Mouse (Mus musculus): ENCODE data around the gene Phkg2. TPM values are rescaled to one million over a fixed set of nuclear protein-coding genes. Genes with fewer than 3 reads are reported as not detected.

Phkg2 gene
- polyA plus RNA-seq, 1 experiment from 2014 or later, result 34.3 TPM

DNA sequence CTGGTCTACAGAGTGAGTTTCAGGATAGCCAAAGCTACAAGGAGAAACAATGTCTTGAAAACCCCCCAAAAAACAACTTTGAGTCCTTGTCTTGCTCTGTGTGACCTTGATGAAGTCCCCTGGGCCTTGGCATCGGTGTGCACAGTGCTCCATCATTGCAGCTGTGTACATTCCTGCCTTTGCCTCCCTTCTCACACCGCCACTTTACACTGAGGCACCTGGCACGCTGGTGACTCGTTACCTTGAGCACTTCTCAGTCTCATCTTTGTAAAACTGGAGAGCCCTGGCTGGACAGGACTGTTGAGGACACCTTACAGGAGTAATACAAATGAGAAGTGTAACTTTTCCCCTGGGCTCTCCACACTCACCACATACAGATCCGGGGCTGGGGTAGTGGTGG lies 14.1 kb downstream of the Phkg2 start:
- WGBS, result 59% methylated on average over 5 of the region's 5 CpGs
- H3K9me3 ChIP-seq, result no peaks in the 10 kb centered on the region
- H3K36me3 ChIP-seq, result peaks cover 28% of the 10 kb centered on the region
- H3K27ac ChIP-seq, result no peak overlapping the region
- H3K27me3 ChIP-seq (replicated peaks), result no peaks in the 10 kb centered on the region
- H3K4me2 ChIP-seq (replicated peaks), result peak overlapping the region; percentile 93
- H3K4me1 ChIP-seq (replicated peaks), result peaks cover 17% of the 10 kb centered on the region
- H3K9ac ChIP-seq, result peak overlapping the region; percentile 10; the same call in 1 of the 2 replicates
- peak overlapping the region; percentile 86; the same call in 1 of the 2 replicates for H3K4me3 ChIP-seq (replicated peaks)
- ATAC-seq, result no peak

DNA sequence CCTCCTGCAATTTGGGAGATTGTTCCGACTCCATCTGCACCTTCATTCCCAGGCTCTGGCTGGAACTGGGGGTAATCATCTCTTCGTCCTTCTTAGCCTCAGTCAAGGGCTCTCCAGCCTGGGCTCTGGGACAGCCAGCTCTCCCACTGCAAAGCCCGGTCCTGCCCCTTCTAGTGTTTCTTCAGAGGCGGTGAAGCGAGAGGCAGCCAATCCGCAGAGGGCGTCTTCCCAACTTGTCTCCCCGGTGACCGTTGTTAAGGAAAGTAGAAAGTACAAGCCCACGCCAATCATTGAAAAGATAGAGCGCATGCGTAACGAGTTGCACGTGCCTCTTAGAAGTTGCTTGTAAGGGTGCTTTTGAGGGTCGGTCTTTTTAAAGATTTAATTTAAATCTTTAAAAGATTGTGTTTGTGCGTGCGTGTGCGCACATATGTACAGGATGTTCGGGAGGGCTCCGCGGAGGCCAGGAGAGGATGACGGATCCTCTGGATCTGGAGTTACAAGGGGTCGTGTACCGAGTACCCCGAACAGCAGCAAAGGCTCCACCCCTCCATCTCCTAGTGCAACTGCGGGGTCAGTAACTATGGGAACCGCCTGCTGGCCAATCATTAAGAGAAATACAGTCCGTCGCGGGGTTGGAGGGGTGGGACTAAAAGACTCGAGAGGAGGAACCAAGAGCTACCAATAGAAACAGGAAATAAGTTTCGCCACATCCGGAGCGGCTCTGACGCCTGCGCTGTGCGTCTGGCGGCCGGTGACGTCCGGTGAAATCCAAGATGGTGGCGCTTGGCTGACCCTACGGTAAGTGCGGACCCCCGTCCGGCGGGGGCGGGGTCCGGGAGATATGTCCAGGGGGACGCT lies 15.1 kb downstream of the Phkg2 start, which contains the start of the genes Ccdc189 and Rnf40:
TSS of gene Ccdc189 (minus strand) at position 585 of the 861 bp plus-strand sequence.
TSS of gene Rnf40 (plus strand) at position 757 of the 861 bp plus-strand sequence.
- peak within 1 kb of the TSS; percentile 86 for H3K4me3 ChIP-seq (replicated peaks)
- peak; percentile 99 for ATAC-seq
- peaks cover 26% of the 10 kb centered on the region for H3K36me3 ChIP-seq
- under 1% methylated on average over 50 of the region's 50 CpGs for WGBS
- H3K27me3 ChIP-seq (replicated peaks), result no peaks in the 10 kb centered on the region
- H3K9me3 ChIP-seq, result no peaks in the 10 kb centered on the region
- H3K9ac ChIP-seq, result peak within 1 kb of the TSS; percentile 81
- peaks cover 17% of the 10 kb centered on the region for H3K4me1 ChIP-seq (replicated peaks)
- H3K27ac ChIP-seq, result peak within 1 kb of the TSS; percentile 74
- peak within 1 kb of the TSS; percentile 93 for H3K4me2 ChIP-seq (replicated peaks)

DNA sequence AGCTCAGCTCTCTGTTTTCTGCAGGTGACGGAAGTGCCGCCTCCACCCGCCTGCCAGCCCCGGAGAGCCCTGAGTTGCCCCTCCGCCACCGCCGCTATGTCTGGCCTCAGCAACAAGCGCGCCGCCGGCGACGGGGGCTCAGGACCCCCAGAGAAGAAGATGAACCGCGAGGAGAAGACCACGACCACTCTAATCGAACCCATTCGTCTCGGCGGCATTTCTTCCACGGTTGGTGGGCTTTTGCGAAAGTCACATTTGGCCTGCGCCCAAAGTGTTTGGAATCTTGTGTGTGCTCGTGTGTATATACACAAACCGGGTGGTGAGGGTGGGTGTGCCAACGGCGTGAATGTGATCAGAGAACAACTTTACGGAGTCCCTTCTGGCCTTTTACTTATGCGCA lies 15.8 kb downstream of the Phkg2 start:
- Histone ChIP-seq H3K27me3 (replicated peaks) (no peaks in the 10 kb centered on the region), H3K9me3 (no peaks in the 10 kb centered on the region), H3K27ac (peak overlapping the region; percentile 74), H3K9ac (peak overlapping the region; percentile 81), H3K4me1 (replicated peaks) (peaks cover 17% of the 10 kb centered on the region), H3K36me3 (peaks cover 19% of the 10 kb centered on the region), H3K4me2 (replicated peaks) (peak overlapping the region; percentile 93), H3K4me3 (replicated peaks) (peak overlapping the region; percentile 86)
- no peak for ATAC-seq
- WGBS, result 4% methylated on average over 29 of the region's 29 CpGs

DNA sequence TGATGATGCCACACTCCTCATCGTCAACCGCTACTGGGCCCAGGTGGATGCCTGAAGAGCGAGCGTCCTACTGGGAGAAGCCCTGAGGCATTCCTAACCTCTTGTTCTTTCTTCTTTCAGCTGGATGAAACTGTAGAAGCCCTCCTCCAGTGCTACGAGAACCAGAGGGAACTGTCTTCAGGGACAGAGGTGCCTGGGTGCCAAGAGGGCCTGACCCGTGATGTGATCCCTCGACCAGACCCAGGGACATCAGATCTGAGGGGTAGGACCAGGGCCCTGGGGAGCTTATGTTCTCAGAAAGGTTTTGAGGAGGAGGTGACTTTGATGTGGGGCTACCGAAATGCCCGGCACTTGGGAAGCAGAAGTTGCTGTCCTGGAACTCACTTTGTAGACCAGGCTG lies 16.5 kb downstream of the Phkg2 start:
- H3K27ac ChIP-seq, result no peak overlapping the region
- peak overlapping the region; percentile 81; the same call in 1 of the 2 replicates for H3K9ac ChIP-seq
- H3K27me3 ChIP-seq (replicated peaks), result no peaks in the 10 kb centered on the region
- 95% methylated on average over 9 of the region's 9 CpGs for WGBS
- peak overlapping the region; percentile 93 for H3K4me2 ChIP-seq (replicated peaks)
- peaks cover 17% of the 10 kb centered on the region for H3K4me1 ChIP-seq (replicated peaks)
- peak overlapping the region; percentile 86 for H3K4me3 ChIP-seq (replicated peaks)
- ATAC-seq, result no peak
- H3K9me3 ChIP-seq, result no peaks in the 10 kb centered on the region
- peaks cover 23% of the 10 kb centered on the region for H3K36me3 ChIP-seq

DNA sequence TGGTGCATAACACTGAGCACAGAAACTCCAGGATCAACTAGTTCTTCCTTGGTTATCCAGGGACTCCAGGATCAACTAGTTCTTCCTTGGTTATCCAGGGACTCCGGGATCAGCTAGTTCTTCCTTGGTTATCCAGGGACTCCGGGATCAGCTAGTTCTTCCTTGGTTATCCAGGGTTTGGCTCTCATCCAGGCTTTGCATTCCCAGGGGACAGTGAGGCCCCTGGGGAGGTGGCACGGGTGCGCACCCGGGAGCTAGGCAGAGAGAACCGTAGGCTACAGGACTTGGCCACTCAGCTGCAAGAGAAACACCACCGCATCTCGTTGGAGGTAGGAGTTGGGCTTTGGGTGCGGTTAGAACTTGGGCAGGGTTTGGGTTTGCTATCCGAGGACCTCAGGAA lies 18.0 kb downstream of the Phkg2 start:
- H3K9me3 ChIP-seq, result no peaks in the 10 kb centered on the region
- WGBS, result 89% methylated on average over 10 of the region's 10 CpGs
- no peak overlapping the region for H3K4me3 ChIP-seq (replicated peaks)
- no peak overlapping the region for H3K27ac ChIP-seq
- peaks cover 38% of the 10 kb centered on the region for H3K36me3 ChIP-seq
- H3K4me2 ChIP-seq (replicated peaks), result no peak overlapping the region
- H3K9ac ChIP-seq, result no peak overlapping the region
- ATAC-seq, result no peak
- peaks cover 17% of the 10 kb centered on the region for H3K4me1 ChIP-seq (replicated peaks)
- H3K27me3 ChIP-seq (replicated peaks), result no peaks in the 10 kb centered on the region

DNA sequence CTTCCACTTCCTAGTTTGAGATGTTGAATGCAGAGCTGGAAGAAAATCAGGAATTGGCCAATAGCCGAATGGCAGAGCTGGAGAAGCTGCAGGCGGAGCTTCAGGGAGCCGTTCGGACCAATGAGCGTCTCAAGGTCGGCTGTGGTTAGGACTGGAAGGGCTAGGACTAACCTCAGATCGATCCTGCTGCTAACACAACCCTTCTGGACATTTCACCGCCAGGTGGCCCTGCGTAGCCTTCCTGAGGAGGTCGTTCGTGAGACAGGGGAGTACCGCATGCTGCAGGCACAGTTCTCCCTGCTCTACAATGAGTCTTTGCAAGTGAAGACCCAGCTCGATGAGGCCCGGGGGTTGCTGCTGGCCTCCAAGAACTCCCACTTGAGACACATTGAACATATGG lies 19.4 kb downstream of the Phkg2 start:
- H3K4me2 ChIP-seq (replicated peaks), result no peak overlapping the region
- H3K9ac ChIP-seq, result no peak overlapping the region
- H3K27me3 ChIP-seq (replicated peaks), result no peaks in the 10 kb centered on the region
- WGBS, result 85% methylated on average over 14 of the region's 14 CpGs
- H3K9me3 ChIP-seq, result no peaks in the 10 kb centered on the region
- no peak overlapping the region for H3K27ac ChIP-seq
- H3K36me3 ChIP-seq, result peaks cover 52% of the 10 kb centered on the region
- no peak for ATAC-seq
- peaks cover 11% of the 10 kb centered on the region for H3K4me1 ChIP-seq (replicated peaks)
- H3K4me3 ChIP-seq (replicated peaks), result no peak overlapping the region

DNA sequence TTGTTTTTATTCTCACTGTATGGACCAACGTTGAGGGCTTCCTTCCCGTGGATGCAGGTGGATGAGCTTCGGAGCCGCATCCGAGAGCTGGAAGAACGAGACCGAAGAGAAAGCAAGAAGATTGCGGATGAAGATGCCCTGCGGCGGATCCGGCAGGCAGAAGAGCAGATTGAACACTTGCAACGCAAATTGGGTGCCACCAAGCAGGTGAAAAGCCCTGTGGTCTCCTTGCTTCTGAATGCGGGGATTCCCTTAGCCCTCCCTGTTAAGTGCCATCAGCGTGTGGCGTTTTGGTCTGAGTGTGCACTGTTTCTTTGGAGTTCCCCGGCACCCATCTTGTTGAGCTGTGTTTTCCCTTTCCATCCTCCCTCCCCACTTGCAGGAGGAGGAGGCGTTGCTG lies 23.6 kb downstream of the Phkg2 start:
- H3K4me1 ChIP-seq (replicated peaks), result no peaks in the 10 kb centered on the region
- no peak for ATAC-seq
- H3K27me3 ChIP-seq (replicated peaks), result no peaks in the 10 kb centered on the region
- H3K4me3 ChIP-seq (replicated peaks), result no peak overlapping the region
- no peaks in the 10 kb centered on the region for H3K9me3 ChIP-seq
- H3K4me2 ChIP-seq (replicated peaks), result no peak overlapping the region
- 94% methylated on average over 17 of the region's 17 CpGs for WGBS
- H3K9ac ChIP-seq, result no peak overlapping the region
- H3K36me3 ChIP-seq, result peaks cover 64% of the 10 kb centered on the region
- H3K27ac ChIP-seq, result no peak overlapping the region

DNA sequence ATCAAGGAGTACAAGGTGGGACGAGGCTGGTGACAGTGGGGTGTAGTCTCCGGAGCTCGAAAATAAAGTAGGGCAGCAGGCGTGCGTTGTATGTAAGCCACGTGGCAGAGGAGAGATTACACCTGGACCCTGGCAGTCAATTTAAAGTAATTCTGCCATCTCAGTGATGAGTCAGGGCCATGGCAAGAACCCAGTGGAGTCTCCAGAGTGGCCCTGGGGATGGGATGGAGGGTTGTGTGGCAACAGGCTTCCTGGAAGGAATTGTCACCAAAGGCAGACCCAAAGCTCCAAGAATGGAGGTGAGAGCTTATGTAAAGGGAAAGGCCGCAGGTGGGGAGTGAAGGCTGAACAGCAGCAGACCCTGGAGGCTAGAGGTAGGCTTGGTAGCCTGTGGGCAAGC lies 27.5 kb downstream of the Phkg2 start:
- Histone ChIP-seq H3K4me1 (replicated peaks) (no peaks in the 10 kb centered on the region), H3K4me3 (replicated peaks) (no peak overlapping the region), H3K9me3 (no peaks in the 10 kb centered on the region), H3K36me3 (peaks cover 56% of the 10 kb centered on the region), H3K4me2 (replicated peaks) (no peak overlapping the region), H3K27ac (no peak overlapping the region), H3K9ac (no peak overlapping the region), H3K27me3 (replicated peaks) (no peaks in the 10 kb centered on the region)
- ATAC-seq, result no peak
- WGBS, result 94% methylated on average over 7 of the region's 7 CpGs

DNA sequence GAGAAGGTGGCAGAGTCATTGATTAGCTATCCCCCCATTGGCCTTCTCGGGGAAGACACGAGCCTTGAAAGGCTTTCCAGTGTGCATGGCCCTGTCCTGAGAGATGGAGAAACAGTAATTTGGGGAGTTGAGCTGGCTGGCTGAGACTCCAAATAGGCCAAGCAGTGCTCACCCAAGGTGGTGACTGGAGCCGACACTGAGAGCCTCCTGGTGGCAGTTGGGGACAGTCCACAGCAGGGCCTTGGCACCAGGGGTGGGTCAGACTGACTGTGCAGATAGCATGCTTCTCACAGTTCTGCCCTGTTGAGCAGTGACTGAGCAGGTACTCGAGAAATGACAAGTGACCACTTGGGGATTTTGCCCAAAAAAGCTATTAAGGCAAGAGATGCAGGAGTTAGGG lies 28.6 kb downstream of the Phkg2 start:
- Histone ChIP-seq H3K4me1 (replicated peaks) (no peaks in the 10 kb centered on the region), H3K9me3 (no peaks in the 10 kb centered on the region), H3K9ac (no peak overlapping the region), H3K4me2 (replicated peaks) (no peak overlapping the region), H3K27me3 (replicated peaks) (no peaks in the 10 kb centered on the region), H3K36me3 (peaks cover 44% of the 10 kb centered on the region), H3K4me3 (replicated peaks) (no peak overlapping the region), H3K27ac (no peak overlapping the region)
- WGBS, result 84% methylated on average over 4 of the region's 4 CpGs
- ATAC-seq, result no peak

DNA sequence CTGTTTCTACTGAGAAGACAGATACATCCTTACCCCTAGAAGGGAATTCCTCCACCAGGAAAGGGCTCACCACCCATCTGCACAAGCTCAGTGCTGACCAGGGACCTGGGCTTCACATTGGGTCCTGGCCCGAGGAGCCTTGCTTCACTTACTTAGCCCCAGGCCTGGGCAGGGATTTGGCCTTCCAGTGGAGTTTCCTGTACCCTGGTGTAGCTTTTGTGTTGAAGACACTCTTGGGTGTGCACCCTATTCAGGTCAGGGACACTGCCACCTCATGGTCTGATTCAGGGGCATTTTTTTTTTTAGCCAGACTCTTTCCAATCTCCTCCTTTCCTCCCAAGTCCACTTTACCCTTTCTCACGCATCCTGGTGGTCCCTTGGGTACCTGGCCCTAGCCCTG lies 29.8 kb downstream of the Phkg2 start:
- Histone ChIP-seq H3K4me2 (replicated peaks) (no peak overlapping the region), H3K27me3 (replicated peaks) (no peaks in the 10 kb centered on the region), H3K9me3 (no peaks in the 10 kb centered on the region), H3K4me1 (replicated peaks) (no peaks in the 10 kb centered on the region), H3K36me3 (peaks cover 36% of the 10 kb centered on the region), H3K27ac (no peak overlapping the region), H3K9ac (no peak overlapping the region), H3K4me3 (replicated peaks) (no peak overlapping the region)
- WGBS, result 87% methylated on average over 2 of the region's 2 CpGs
- ATAC-seq, result no peak

DNA sequence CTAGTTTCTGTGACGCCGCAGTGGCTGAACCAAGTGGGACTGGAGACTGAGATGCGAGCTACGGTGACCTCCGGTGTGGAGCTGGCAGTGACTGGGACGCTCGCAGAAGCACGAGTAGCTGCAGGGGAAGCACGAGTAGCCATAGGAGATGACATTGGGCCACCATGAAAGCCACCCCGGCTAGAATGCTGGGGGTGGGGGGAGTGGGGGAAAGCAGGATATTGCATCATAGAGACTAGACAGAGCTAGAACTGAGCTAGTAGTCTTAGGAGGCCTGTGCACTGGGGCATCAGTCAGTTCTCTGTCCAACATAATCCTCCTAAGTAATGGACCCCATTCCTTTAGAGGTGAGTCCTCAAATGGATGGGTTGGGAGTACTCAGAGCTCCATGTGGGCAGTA lies 31.1 kb downstream of the Phkg2 start:
- no peaks in the 10 kb centered on the region for H3K9me3 ChIP-seq
- H3K27ac ChIP-seq, result no peak overlapping the region
- WGBS, result 89% methylated on average over 10 of the region's 10 CpGs
- H3K9ac ChIP-seq, result no peak overlapping the region
- peaks cover 38% of the 10 kb centered on the region for H3K36me3 ChIP-seq
- H3K4me2 ChIP-seq (replicated peaks), result no peak overlapping the region
- H3K4me1 ChIP-seq (replicated peaks), result no peaks in the 10 kb centered on the region
- H3K27me3 ChIP-seq (replicated peaks), result no peaks in the 10 kb centered on the region
- ATAC-seq, result no peak
- no peak overlapping the region for H3K4me3 ChIP-seq (replicated peaks)

DNA sequence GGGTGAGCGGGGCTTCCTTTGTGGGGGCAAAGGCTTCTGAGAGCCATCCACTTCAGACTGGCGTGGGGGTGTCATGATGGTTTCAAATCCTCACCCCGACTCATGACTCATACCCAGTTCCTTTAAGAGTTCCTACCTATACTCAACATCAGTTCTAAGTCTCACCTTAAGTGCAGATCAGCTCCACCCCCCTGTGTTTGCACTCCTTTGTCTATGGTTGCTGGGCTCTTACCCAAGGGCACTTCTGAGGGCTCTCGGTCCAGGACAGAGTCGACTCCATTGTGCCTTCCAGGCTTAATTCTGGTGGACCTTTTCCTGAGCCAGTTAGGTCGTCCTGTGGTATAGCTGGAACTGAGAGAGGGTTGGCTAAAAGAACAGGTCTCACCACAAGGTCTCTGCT lies 34.0 kb downstream of the Phkg2 start:
- H3K9ac ChIP-seq, result no peak overlapping the region
- H3K27ac ChIP-seq, result no peak overlapping the region
- no peak overlapping the region for H3K4me3 ChIP-seq (replicated peaks)
- peaks cover 50% of the 10 kb centered on the region for H3K36me3 ChIP-seq
- no peaks in the 10 kb centered on the region for H3K9me3 ChIP-seq
- no peak for ATAC-seq
- no peak overlapping the region for H3K4me2 ChIP-seq (replicated peaks)
- no peaks in the 10 kb centered on the region for H3K27me3 ChIP-seq (replicated peaks)
- no peaks in the 10 kb centered on the region for H3K4me1 ChIP-seq (replicated peaks)
- WGBS, result 79% methylated on average over 6 of the region's 6 CpGs

DNA sequence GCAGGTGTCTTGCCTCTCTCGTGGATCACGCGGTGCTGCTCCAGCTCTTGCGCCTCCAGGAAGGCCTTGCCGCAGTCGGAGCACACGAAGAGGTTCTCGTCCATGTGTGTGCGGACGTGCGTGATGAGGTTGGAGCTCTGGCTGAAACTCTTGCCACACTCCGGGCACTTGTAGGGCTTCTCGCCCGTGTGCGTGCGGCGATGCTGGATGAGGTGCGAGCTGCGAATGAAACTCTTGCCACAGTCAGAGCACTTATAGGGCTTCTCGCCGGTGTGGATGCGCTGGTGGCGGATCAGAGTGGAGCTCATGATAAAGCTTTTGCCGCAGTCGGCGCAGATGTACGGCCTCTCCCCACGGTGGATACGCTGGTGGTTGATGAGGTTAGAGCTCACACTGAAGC lies 37.9 kb downstream of the Phkg2 start:
- Histone ChIP-seq H3K36me3 (peaks cover 49% of the 10 kb centered on the region), H3K4me1 (replicated peaks) (peaks cover 10% of the 10 kb centered on the region), H3K9me3 (no peaks in the 10 kb centered on the region), H3K4me3 (replicated peaks) (no peak overlapping the region), H3K9ac (no peak overlapping the region), H3K4me2 (replicated peaks) (no peak overlapping the region), H3K27ac (no peak overlapping the region), H3K27me3 (replicated peaks) (no peaks in the 10 kb centered on the region)
- no peak for ATAC-seq
- WGBS, result 95% methylated on average over 29 of the region's 29 CpGs

Measured in intestine, embryonic 15.5 days (tissue).